Mouse (Mus musculus) right cerebral cortex, postnatal 36 days (tissue): ENCODE measurements around the gene Sltm.
"Not testable (repeated sequence)": the region's sequence is repeated elsewhere in the genome, so short reads cannot be mapped to it uniquely, and the experiment has no call there.

Source experiments
- DNase-seq, 2 experiments: peaks; one replicate each; pipeline ENCODE4 v3.0.0; 2022; ENCODE audit warnings: low spot score in 2 of 2, mixed read lengths in 1 of 2

Sltm gene

GRCm38 (mm10) chr9:70542305-70543041 is at the start of gene Sltm:
Sltm (plus strand) TSS chr9:70542754.
- DNase-seq = peak; percentile 96 to 98

DNA sequence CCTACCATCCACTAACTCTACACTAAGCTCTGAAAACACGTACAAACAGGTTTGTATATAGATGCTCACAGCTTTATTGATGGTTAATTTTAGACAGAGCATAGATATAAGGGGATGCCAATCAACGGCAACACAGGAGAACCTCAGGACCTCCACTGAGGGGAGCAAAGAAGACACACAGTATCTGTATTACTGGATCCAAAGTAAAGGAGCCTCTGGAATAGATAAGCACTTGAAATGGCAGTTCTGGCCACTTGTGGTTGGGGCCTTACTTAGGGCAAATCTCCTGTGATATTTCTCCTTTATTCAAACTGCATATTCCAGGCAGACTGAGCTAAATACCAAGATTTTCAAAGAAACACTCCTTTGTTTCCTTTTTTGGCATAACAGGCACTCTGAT is 49.5 kb upstream of the Sltm start:
- no peak for DNase-seq

- DNase-seq = no peak
These were observed 45.6 kb upstream of the Sltm start for GRCm38 (mm10) chr9:70496990-70497389.

GRCm38 (mm10) chr9:70502284-70503014 is 40.1 kb upstream of the Sltm start:
- DNase-seq = no peak

DNA sequence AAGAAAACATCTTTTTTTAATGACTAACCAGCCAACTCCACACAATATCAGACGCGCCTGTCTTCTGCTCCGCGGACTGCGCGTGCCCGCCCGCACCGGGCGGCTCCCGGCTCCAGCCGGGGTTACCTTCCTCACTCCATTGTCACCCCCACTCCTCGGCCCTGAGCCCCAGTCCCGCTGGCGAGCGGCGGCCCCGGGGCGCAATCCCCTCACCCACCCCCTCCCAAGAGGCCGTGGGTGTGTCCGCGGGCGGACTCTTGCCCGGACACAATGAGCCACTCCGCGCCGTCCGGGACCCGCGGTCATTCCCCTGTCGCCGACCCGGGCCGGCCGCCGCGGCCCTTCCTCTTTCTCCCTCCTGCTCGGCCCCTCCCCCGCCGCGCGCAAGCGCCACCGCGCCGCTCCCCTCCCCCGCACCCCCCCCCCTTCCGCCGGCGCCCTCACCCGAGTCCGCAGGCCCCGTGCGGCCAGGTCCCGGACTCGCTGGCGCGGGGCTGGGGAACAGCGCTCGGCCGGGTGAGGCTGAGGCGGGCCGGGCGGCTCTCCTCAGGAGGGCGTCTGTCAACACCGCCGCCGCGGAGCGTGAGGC is 39.4 kb upstream of the Sltm start:
- DNase-seq = peak in 1 of 2 experiments; percentile 31

DNA sequence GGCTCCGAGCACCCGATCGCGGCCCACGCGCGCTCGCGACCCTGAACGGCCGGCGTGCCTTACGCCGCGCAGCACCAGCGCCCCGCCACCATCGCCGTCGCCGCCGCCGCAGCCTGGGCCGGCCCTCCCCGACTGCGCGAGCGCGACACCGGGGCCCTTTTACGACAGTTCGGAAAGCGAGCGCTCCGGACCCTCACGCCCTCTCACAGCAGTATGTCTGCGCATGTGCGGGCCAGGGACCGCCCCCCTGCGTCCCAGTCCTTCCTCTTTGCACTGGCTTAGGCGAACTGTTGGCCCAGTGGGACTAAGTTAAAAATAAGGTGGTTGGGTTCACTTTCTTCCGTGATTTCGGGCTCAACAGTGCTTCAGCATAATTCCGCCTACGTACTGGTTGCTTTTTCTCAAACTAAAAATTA is 38.9 kb upstream of the Sltm start, which contains the start of gene Rnf111:
TSS of gene Rnf111 (minus strand) at position 100 of the 416 bp plus-strand sequence.
- DNase-seq = peak; percentile 94

DNA sequence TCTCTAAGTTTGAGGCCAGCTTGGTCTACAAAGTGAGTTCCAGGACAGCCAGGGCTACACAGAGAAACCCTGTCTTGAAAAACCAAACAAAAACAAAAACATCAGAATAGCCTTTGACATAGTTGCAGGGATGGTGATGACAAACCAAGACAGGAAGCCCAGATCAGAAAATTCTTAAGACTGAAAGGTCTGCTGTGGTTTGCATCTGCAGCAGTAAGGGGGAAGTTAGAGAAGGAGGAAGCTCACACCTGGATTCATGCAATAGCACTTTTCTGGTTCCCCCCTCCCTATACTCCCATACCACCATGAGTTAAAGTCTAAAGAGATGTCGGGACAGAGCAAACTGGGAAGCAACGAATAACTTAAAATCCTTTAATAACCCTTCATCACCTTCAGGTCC is 36.4 kb upstream of the Sltm start:
- DNase-seq = no peak

- no peak for DNase-seq
These were observed 35.8 kb upstream of the Sltm start for GRCm38 (mm10) chr9:70506787-70507186.

DNA sequence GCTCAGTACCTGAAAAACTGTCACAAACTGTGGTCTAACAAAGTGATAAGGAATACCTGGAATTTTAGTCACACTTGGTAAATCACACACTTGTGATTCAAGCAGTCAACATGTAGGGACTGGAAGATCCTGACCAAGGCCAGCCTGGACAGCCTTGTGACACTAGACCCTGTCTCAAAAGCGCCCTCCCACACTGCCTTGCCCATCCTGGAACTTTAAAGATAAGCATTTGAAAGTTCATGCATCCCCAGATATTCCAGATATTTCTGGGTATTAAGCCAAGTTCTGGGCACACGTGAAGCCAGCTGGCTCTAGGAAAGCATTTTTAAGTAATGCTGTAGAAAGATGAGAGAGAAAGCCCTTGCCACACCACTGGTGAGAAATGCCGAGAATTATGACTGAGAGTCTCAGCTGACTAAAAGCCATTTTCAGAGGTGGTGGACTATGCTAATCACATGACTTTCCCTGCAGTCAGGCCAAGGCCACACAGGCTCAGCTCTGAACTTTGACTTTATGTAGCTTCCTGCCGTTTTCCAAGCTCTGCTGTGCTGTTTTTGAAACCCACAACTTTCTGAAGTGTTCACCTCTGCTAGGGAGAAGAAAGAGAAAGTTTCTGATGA is 32.5 kb upstream of the Sltm start:
- no peak for DNase-seq

GRCm38 (mm10) chr9:70510998-70511583 is 31.5 kb upstream of the Sltm start:
- DNase-seq = no peak

DNA sequence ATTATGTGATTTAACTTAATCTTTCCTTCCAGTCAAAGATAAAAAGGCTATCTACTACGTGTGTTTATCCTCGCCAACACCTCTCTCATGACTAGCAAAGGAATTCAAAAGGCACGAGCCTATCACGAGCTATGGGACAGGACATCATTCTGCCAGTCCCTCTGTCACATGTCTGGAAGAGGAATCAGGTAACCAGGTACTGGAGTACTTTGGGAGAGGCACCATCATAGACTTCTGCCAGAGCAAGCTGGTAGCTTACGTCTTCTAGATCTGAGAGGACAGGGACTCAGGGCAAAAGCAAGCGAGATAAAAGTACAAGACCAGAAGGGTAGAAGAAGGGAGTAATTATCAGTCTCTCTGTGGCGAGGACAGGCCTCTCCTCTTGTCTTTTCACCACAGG is 30.9 kb upstream of the Sltm start:
- no peak for DNase-seq

DNA sequence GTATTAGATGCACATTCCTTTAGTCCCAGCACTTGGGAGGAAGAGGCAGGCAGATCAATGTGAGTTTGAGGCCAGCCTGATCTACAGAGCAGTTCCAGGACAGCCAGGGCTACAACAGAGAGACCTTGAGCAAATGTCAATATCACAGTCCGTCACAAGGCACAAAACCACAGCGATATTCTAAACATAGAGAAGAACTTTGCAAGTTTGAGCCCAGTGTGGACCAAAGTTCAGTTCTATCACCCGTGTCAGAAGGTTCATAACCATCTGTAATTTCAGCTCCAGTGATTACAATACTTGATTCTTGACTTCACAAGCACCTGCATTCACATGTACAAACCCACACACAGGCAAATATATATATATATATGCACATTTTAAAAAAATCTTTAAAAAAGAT is 21.9 kb upstream of the Sltm start:
- no peak for DNase-seq

DNA sequence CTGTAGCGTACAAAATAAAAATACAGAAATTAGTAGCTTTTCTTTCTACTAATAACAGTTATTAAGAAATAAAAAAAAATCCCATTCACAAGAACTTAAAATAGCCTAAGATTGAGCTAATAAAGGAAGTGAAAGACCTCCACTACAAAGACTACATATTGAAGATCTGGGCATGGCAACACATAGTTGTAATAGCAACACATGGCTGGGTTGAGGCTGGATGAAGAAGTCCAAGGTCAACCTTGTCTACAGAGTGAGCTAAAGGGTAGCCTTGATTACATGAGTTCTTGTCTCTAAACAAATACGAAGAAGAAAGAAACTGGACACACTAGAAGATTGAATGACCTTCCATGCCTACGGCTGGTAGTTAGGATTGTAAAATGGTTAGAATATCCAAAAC is 18.7 kb upstream of the Sltm start:
- no peak for DNase-seq

GRCm38 (mm10) chr9:70524366-70524765 is 18.2 kb upstream of the Sltm start:
- no peak for DNase-seq

DNA sequence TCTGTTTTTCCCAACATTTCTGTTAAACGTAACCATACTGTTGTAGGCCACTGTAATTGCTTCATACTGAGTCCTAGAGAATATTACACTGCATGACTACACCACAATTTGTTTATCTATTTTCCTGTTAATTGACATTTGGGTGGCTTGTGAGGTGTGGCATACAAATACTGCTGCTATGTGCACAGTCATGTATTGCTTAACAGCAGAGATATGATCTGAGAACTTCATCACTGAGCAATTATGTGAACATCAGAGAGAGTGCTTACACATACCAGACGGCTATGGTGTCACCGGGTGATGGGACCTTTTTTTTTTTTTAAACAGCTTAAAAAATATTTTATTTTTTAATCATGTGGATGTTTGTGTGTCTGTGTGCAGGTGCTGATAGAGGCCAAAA is 9.2 kb upstream of the Sltm start:
- no peak for DNase-seq

DNA sequence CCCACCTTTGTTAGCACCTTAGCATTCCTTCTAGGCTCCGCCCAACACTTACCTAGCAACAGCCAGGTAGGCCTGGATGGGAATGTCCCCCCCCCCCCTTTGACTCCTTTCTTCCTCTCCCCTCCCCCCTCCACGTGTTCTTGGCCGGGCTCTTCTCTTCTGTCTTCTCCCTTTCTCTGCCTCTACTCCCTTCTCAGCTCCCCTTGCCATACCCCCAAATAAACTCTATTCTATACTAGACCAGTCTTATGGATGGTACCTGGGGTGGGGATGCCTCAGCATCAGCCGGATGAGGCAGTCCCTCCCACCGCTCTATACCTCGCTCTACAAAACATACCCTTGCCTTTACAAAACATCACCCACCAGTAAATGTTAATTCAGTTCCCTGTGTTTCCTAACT is 970 bp upstream of the Sltm start:
- no peak for DNase-seq

DNA sequence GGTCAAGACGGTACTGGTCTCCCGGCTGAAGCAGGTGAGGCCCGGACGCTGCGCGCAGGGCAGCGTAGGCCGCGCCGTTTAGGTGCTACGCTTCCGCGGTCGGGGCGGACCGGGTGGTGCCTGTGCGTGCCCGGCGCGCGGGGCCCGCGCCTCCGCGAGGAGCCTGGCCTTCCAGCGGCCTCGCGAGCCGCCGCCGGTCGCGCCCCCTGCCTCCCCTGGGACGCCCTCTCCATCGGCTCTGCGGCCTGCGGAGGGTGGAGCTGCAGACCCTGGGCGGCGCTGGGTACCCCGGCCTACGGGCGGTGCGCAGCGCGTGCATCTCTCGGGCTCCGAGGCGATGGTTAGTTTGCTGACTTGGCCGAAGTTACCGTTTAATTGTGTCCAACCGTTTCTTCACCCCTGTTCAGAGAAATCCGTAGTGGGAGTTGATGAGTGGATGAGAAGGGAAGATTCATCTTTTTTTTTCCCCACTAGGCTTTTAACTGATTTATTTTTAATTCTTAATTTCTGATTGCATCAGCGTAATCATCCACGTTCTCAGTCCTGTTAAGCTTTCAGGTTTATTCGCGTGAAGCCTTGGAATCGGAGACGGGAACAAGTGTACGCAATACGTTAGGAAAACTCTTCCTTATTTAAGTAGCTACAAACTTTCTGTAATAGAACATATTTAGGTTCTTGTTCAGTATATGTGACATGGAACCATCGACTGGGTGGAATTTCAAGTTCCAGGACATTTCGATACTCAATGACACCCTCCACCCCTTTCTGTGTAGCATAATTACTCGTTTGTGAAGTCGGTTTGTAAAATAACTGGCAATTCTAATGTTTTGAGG is 710 bp downstream of the Sltm start:
- peak; percentile 37 to 42 for DNase-seq

DNA sequence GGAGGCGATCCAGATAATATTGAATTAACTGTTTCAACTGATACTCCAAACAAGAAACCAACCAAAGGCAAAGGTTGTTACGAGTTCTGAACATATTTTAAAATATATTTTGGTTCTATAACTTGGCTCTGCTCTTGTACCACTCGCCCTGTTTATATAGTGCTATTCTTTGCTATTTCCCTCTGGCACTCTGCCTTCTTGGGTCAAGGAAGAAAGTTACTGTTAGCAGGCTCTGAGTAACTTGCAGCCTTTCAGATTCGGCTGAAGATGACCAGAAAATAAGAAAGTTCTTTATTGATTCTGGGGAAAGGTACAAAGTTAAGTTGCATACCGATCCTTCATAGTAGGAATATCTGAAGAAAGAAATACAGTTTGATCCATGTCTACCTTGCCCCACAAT is 1.4 kb downstream of the Sltm start:
- no peak for DNase-seq

- no peak for DNase-seq
These were observed 2.3 kb downstream of the Sltm start for GRCm38 (mm10) chr9:70544831-70545230.

- not testable (repeated sequence) for DNase-seq
These were observed 4.0 kb downstream of the Sltm start for GRCm38 (mm10) chr9:70546576-70546975.

GRCm38 (mm10) chr9:70548304-70548703 is 5.8 kb downstream of the Sltm start:
- no peak for DNase-seq
